Mouse (Mus musculus): ENCODE measurements at regions not wholly inside any gene's neighbourhood (a gene's known extent, or its start where the extent isn't known, plus 50 kb on each side); places are given as distances from the start of the nearest gene placed in this dataset.

- DNase-seq (ENCODE audit: low spot score): no peak
- ATAC-seq (replicated peaks; ENCODE audit: low FRiP score): no peak
- H3K27me3 ChIP-seq (replicated peaks; ENCODE audit: control insufficient read depth, insufficient read depth, low read length): no peaks in the 10 kb centered on the region
- WGBS: 60% methylated on average over 3 of the region's 3 CpGs
- H3K4me2 ChIP-seq: no peak overlapping the region
- no peak overlapping the region for H3K9ac ChIP-seq (ENCODE audit: low read depth, low read length)
- no peaks in the 10 kb centered on the region for H3K36me3 ChIP-seq (ENCODE audit: control insufficient read depth, insufficient read depth, low read length)
- H3K9me3 ChIP-seq (ENCODE audit: control insufficient read depth, low read length): no peaks in the 10 kb centered on the region
- no peak overlapping the region for H3K27ac ChIP-seq (ENCODE audit: low read depth, low read length)
- H3K4me1 ChIP-seq (replicated peaks; ENCODE audit: control insufficient read depth, insufficient read depth, low read length): no peaks in the 10 kb centered on the region
- no peak overlapping the region for H3K4me3 ChIP-seq (ENCODE audit: low read depth, low read length)
Observed at GRCm38 (mm10) chr1:57544684-57545083, 137.8 kb upstream of the Tyw5 start.

GRCm38 (mm10) chr1:57545792-57546685 is 139.1 kb upstream of the Tyw5 start:
- Histone ChIP-seq H3K9ac (ENCODE audit: low read depth, low read length) (no peak overlapping the region), H3K4me2 (no peak overlapping the region), H3K27me3 (replicated peaks; ENCODE audit: control insufficient read depth, insufficient read depth, low read length) (no peaks in the 10 kb centered on the region), H3K4me1 (replicated peaks; ENCODE audit: control insufficient read depth, insufficient read depth, low read length) (no peaks in the 10 kb centered on the region), H3K27ac (ENCODE audit: low read depth, low read length) (no peak overlapping the region), H3K4me3 (ENCODE audit: low read depth, low read length) (no peak overlapping the region), H3K36me3 (ENCODE audit: control insufficient read depth, insufficient read depth, low read length) (no peaks in the 10 kb centered on the region), H3K9me3 (ENCODE audit: control insufficient read depth, low read length) (no peaks in the 10 kb centered on the region)
- ATAC-seq (replicated peaks; ENCODE audit: low FRiP score) (no peak), DNase-seq (ENCODE audit: low spot score) (no peak)
- 46% methylated on average over 14 of the region's 14 CpGs for WGBS

GRCm38 (mm10) chr1:57561517-57561916 is 154.6 kb upstream of the Tyw5 start:
- H3K4me1 ChIP-seq (replicated peaks; ENCODE audit: control insufficient read depth, insufficient read depth, low read length): no peaks in the 10 kb centered on the region
- H3K36me3 ChIP-seq (ENCODE audit: control insufficient read depth, insufficient read depth, low read length): no peaks in the 10 kb centered on the region
- H3K4me3 ChIP-seq (ENCODE audit: low read depth, low read length): no peak overlapping the region
- ATAC-seq (replicated peaks; ENCODE audit: low FRiP score): no peak
- no peak for DNase-seq (ENCODE audit: low spot score)
- no peaks in the 10 kb centered on the region for H3K9me3 ChIP-seq (ENCODE audit: control insufficient read depth, low read length)
- no peaks in the 10 kb centered on the region for H3K27me3 ChIP-seq (replicated peaks; ENCODE audit: control insufficient read depth, insufficient read depth, low read length)
- H3K27ac ChIP-seq (ENCODE audit: low read depth, low read length): no peak overlapping the region
- no peak overlapping the region for H3K4me2 ChIP-seq
- H3K9ac ChIP-seq (ENCODE audit: low read depth, low read length): no peak overlapping the region
- WGBS: 80% methylated on average over 2 of the region's 2 CpGs

GRCm38 (mm10) chr1:57564676-57565075 is 157.8 kb upstream of the Tyw5 start:
- Histone ChIP-seq H3K4me1 (replicated peaks; ENCODE audit: control insufficient read depth, insufficient read depth, low read length) (no peaks in the 10 kb centered on the region), H3K9ac (ENCODE audit: low read depth, low read length) (no peak overlapping the region), H3K4me3 (ENCODE audit: low read depth, low read length) (no peak overlapping the region), H3K36me3 (ENCODE audit: control insufficient read depth, insufficient read depth, low read length) (no peaks in the 10 kb centered on the region), H3K9me3 (ENCODE audit: control insufficient read depth, low read length) (no peaks in the 10 kb centered on the region), H3K27me3 (replicated peaks; ENCODE audit: control insufficient read depth, insufficient read depth, low read length) (no peaks in the 10 kb centered on the region), H3K4me2 (no peak overlapping the region), H3K27ac (ENCODE audit: low read depth, low read length) (no peak overlapping the region)
- DNase-seq (ENCODE audit: low spot score): no peak
- no peak for ATAC-seq (replicated peaks; ENCODE audit: low FRiP score)
- WGBS: 54% methylated on average over 5 of the region's 5 CpGs

GRCm38 (mm10) chr1:57572097-57572496 is 165.2 kb upstream of the Tyw5 start:
- Histone ChIP-seq H3K4me1 (replicated peaks; ENCODE audit: control insufficient read depth, insufficient read depth, low read length) (no peaks in the 10 kb centered on the region), H3K4me2 (no peak overlapping the region), H3K27ac (ENCODE audit: low read depth, low read length) (no peak overlapping the region), H3K9ac (ENCODE audit: low read depth, low read length) (no peak overlapping the region), H3K27me3 (replicated peaks; ENCODE audit: control insufficient read depth, insufficient read depth, low read length) (no peaks in the 10 kb centered on the region), H3K4me3 (ENCODE audit: low read depth, low read length) (no peak overlapping the region), H3K9me3 (ENCODE audit: control insufficient read depth, low read length) (no peaks in the 10 kb centered on the region), H3K36me3 (ENCODE audit: control insufficient read depth, insufficient read depth, low read length) (no peaks in the 10 kb centered on the region)
- 55% methylated on average over 5 of the region's 5 CpGs for WGBS
- DNase-seq (ENCODE audit: low spot score): no peak
- no peak for ATAC-seq (replicated peaks; ENCODE audit: low FRiP score)

GRCm38 (mm10) chr1:57573829-57574228 is 166.9 kb upstream of the Tyw5 start:
- Histone ChIP-seq H3K27me3 (replicated peaks; ENCODE audit: control insufficient read depth, insufficient read depth, low read length) (no peaks in the 10 kb centered on the region), H3K9me3 (ENCODE audit: control insufficient read depth, low read length) (no peaks in the 10 kb centered on the region), H3K4me3 (ENCODE audit: low read depth, low read length) (no peak overlapping the region), H3K27ac (ENCODE audit: low read depth, low read length) (no peak overlapping the region), H3K9ac (ENCODE audit: low read depth, low read length) (no peak overlapping the region), H3K4me2 (no peak overlapping the region), H3K36me3 (ENCODE audit: control insufficient read depth, insufficient read depth, low read length) (no peaks in the 10 kb centered on the region), H3K4me1 (replicated peaks; ENCODE audit: control insufficient read depth, insufficient read depth, low read length) (no peaks in the 10 kb centered on the region)
- no peak for ATAC-seq (replicated peaks; ENCODE audit: low FRiP score)
- DNase-seq (ENCODE audit: low spot score): no peak
- 53% methylated on average over 6 of the region's 6 CpGs for WGBS

- WGBS: 73% methylated on average over 6 of the region's 6 CpGs
Observed at GRCm38 (mm10) chr1:57574530-57574929, 167.6 kb upstream of the Tyw5 start.

GRCm38 (mm10) chr1:57576066-57576753 is 169.3 kb upstream of the Tyw5 start:
- H3K9me3 ChIP-seq (ENCODE audit: control insufficient read depth, low read length): no peaks in the 10 kb centered on the region
- no peak overlapping the region for H3K4me3 ChIP-seq (ENCODE audit: low read depth, low read length)
- H3K4me1 ChIP-seq (replicated peaks; ENCODE audit: control insufficient read depth, insufficient read depth, low read length): no peaks in the 10 kb centered on the region
- no peak overlapping the region for H3K27ac ChIP-seq (ENCODE audit: low read depth, low read length)
- H3K4me2 ChIP-seq: no peak overlapping the region
- ATAC-seq (replicated peaks; ENCODE audit: low FRiP score) (no peak), DNase-seq (ENCODE audit: low spot score) (no peak)
- no peaks in the 10 kb centered on the region for H3K36me3 ChIP-seq (ENCODE audit: control insufficient read depth, insufficient read depth, low read length)
- no peaks in the 10 kb centered on the region for H3K27me3 ChIP-seq (replicated peaks; ENCODE audit: control insufficient read depth, insufficient read depth, low read length)
- H3K9ac ChIP-seq (ENCODE audit: low read depth, low read length): no peak overlapping the region
- WGBS: 80% methylated on average over 5 of the region's 5 CpGs

More at GRCm38 (mm10) chr1:57574530-57574929, 167.6 kb upstream of the Tyw5 start:
- Histone ChIP-seq H3K27me3 (replicated peaks; ENCODE audit: control insufficient read depth, insufficient read depth, low read length) (no peaks in the 10 kb centered on the region), H3K36me3 (ENCODE audit: control insufficient read depth, insufficient read depth, low read length) (no peaks in the 10 kb centered on the region), H3K9ac (ENCODE audit: low read depth, low read length) (no peak overlapping the region), H3K4me2 (no peak overlapping the region), H3K4me1 (replicated peaks; ENCODE audit: control insufficient read depth, insufficient read depth, low read length) (no peaks in the 10 kb centered on the region), H3K4me3 (ENCODE audit: low read depth, low read length) (no peak overlapping the region), H3K27ac (ENCODE audit: low read depth, low read length) (no peak overlapping the region), H3K9me3 (ENCODE audit: control insufficient read depth, low read length) (no peaks in the 10 kb centered on the region)
- no peak for DNase-seq (ENCODE audit: low spot score)
- no peak for ATAC-seq (replicated peaks; ENCODE audit: low FRiP score)

GRCm38 (mm10) chr1:57579086-57579485 is 172.2 kb upstream of the Tyw5 start:
- Histone ChIP-seq H3K27me3 (replicated peaks; ENCODE audit: control insufficient read depth, insufficient read depth, low read length) (no peaks in the 10 kb centered on the region), H3K4me2 (no peak overlapping the region), H3K36me3 (ENCODE audit: control insufficient read depth, insufficient read depth, low read length) (no peaks in the 10 kb centered on the region), H3K4me1 (replicated peaks; ENCODE audit: control insufficient read depth, insufficient read depth, low read length) (no peaks in the 10 kb centered on the region), H3K4me3 (ENCODE audit: low read depth, low read length) (no peak overlapping the region), H3K9ac (ENCODE audit: low read depth, low read length) (no peak overlapping the region), H3K9me3 (ENCODE audit: control insufficient read depth, low read length) (no peaks in the 10 kb centered on the region), H3K27ac (ENCODE audit: low read depth, low read length) (no peak overlapping the region)
- WGBS: 69% methylated on average over 3 of the region's 3 CpGs
- no peak for DNase-seq (ENCODE audit: low spot score)
- ATAC-seq (replicated peaks; ENCODE audit: low FRiP score): no peak

Measured in liver, embryonic 11.5 days (tissue).